Mouse (Mus musculus): ENCODE measurements at regions not wholly inside any gene's neighbourhood (a gene's known extent, or its start where the extent isn't known, plus 50 kb on each side); places are given as distances from the start of the nearest gene placed in this dataset.
"Not testable (repeated sequence)": the region's sequence is repeated elsewhere in the genome, so short reads cannot be mapped to it uniquely, and the experiment has no call there.

- TF ChIP-seq CTCF (IDR thresholded peaks at IDR 0.05; ENCODE audit: low read depth, low read length); POLR2A (IDR thresholded peaks at IDR 0.05; ENCODE audit: insufficient read depth, low read length); EP300 (IDR thresholded peaks at IDR 0.05; ENCODE audit: insufficient read depth, low read depth, low read length): not testable (repeated sequence)
These were observed 125.8 kb upstream of the Ubl3 start for GRCm38 (mm10) chr5:148678285-148678937.

Data from ES-Bruce4 (cell line).